Mouse (Mus musculus) myocyte (in vitro differentiated cells): ENCODE data around the gene C1ql1.

Source experiments
- E2F4 ChIP-seq: IDR thresholded peaks from one replicate; pipeline ENCODE4 v1.6.1; 2011; ENCODE audit warnings: mild to moderate bottlenecking, control low read depth, moderate library complexity; ENCODE audit not compliant: insufficient read depth
- MAX ChIP-seq: IDR thresholded peaks from one replicate; pipeline ENCODE4 v1.6.1; 2011; ENCODE audit warnings: low read depth, mild to moderate bottlenecking, control low read depth
- MYOD1 ChIP-seq, 3 experiments: IDR thresholded peaks; one replicate each; pipeline ENCODE4 v1.6.1; 2011; ENCODE audit warnings: control low read depth in 2 of 3, low read depth in 2 of 3, mild to moderate bottlenecking in 2 of 3, moderate library complexity in 1 of 3; ENCODE audit not compliant: insufficient read length in 2 of 3, control insufficient read depth in 1 of 3
- POLR2A ChIP-seq: IDR thresholded peaks from one replicate; pipeline ENCODE4 v1.6.1; 2011; ENCODE audit warnings: low read depth, mild to moderate bottlenecking, control low read depth, moderate library complexity; ENCODE audit not compliant: insufficient read length
- POLR2AphosphoS2 ChIP-seq: IDR thresholded peaks from one replicate; pipeline ENCODE4 v1.6.1; 2011; ENCODE audit warnings: low read depth, control low read depth; ENCODE audit not compliant: insufficient read length
- REST ChIP-seq: IDR thresholded peaks from one replicate; pipeline ENCODE4 v1.6.1; 2011; ENCODE audit warnings: mild to moderate bottlenecking, control low read depth, moderate library complexity; ENCODE audit not compliant: insufficient read depth, insufficient read length
- TCF12 ChIP-seq: IDR thresholded peaks from one replicate; pipeline ENCODE4 v1.6.1; 2011; ENCODE audit warnings: mild to moderate bottlenecking, control low read depth; ENCODE audit not compliant: poor library complexity, insufficient read depth, severe bottlenecking
- USF1 ChIP-seq: IDR thresholded peaks from one replicate; pipeline ENCODE4 v1.6.1; 2011; ENCODE audit warnings: low read depth, mild to moderate bottlenecking, control low read depth, moderate library complexity

DNA sequence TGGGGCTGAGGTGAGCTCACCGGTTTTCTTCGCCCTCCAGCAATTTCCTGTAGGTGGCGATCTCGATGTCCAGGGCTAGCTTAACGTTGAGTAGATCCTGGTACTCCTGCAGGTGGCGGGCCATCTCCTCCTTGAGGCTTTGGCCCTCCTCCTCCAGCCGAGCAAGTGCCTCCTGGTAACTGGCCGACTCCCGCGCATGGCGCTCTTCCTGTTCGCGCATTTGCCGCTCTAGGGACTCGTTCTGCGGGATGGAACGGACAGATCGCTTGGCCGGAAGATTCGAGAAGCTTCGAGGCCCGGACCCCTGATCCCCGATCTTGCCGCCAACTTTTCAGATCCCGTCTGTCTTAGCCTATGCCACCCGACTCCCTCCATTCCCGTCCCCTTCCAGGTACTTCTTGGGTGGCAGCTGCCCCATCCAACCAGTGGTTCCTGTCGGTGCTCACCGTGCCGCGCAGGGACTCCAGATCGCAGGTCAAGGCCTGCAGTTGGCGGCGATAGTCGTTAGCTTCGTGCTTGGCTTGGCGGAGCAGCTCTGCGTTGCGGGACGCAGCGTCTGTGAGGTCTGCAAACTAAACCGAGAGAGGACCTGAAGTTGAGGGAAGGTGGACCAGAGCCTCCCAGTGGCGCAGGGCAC, 53.4 kb downstream of the C1ql1 start:
- TF ChIP-seq POLR2A: no peak
- no peak for TF ChIP-seq POLR2AphosphoS2
- no peak for TF ChIP-seq MYOD1 (IDR thresholded peaks at IDR 0.05; ENCODE audit: control insufficient read depth in 1 of 3, insufficient read length in 2 of 3, low read depth in 2 of 3)
- TF ChIP-seq E2F4: no peak
- TF ChIP-seq MAX: no peak
- no peak for TF ChIP-seq TCF12
- TF ChIP-seq USF1: no peak
- TF ChIP-seq REST: no peak
